Mouse (Mus musculus): ENCODE measurements around the gene Zfp949.

GRCm38 (mm10) chr9:88521961-88522568 is 25.8 kb upstream of the Zfp949 start:
- TF ChIP-seq CTCF (IDR thresholded peaks at IDR 0.05; ENCODE audit: low read depth, low read length) (no peak), POLR2AphosphoS5 (IDR thresholded peaks at IDR 0.05; ENCODE audit: insufficient replicate concordance, low read depth, low read length) (no peak), GATA2 (IDR thresholded peaks at IDR 0.05; ENCODE audit: borderline replicate concordance, low read depth, low read length) (no peak), TAL1 (conservative IDR thresholded peaks at IDR 0.05; ENCODE audit: low read depth, low read length) (no peak)

Measured in G1E (cell line).